Mouse (Mus musculus) limb, embryonic 14.5 days (tissue): ENCODE results near the gene Slc6a20a. TPM values are rescaled to one million over a fixed set of nuclear protein-coding genes. Genes with fewer than 3 reads are reported as not detected.

ENCODE experiments used
- ATAC-seq: fragments of 200-750 bp; cut with Nextera tagmentation; 2 replicates; pipeline ENCODE4 v1.8.0; 2017; ENCODE audit warnings: low read depth, moderate number of reproducible peaks, moderate TSS enrichment; ENCODE audit not compliant: low FRiP score
- DNase-seq: peaks from one replicate; pipeline ENCODE4 v3.0.0-alpha.2; 2015; ENCODE audit warnings: low spot score
- H3K27ac ChIP-seq: fragments of 300-500 bp; sonication (generic); replicated peaks from 2 replicates; pipeline ENCODE4 v1.5.1; 2014; ENCODE audit warnings: low read depth, mild to moderate bottlenecking, low read length, moderate library complexity, mixed read lengths
- H3K27me3 ChIP-seq: fragments of 300-500 bp; sonication (generic); 2 replicates; pipeline ENCODE4 v1.6.1; 2014; ENCODE audit warnings: low read length, mixed read lengths; ENCODE audit not compliant: control insufficient read depth, insufficient read depth
- H3K36me3 ChIP-seq: fragments of 300-500 bp; sonication (generic); 2 replicates; pipeline ENCODE4 v1.6.1; 2014; ENCODE audit warnings: mild to moderate bottlenecking, low read length, moderate library complexity, mixed read lengths; ENCODE audit not compliant: control insufficient read depth, insufficient read depth
- H3K4me1 ChIP-seq: fragments of 300-500 bp; sonication (generic); 2 replicates; pipeline ENCODE4 v1.6.1; 2014; ENCODE audit warnings: antibody characterized with exemption, low read length, mixed read lengths; ENCODE audit not compliant: control insufficient read depth, insufficient read depth
- H3K4me2 ChIP-seq: fragments of 300-500 bp; sonication (generic); replicated peaks from 2 replicates; pipeline ENCODE4 v1.6.1; 2014; ENCODE audit warnings: low read depth, mild to moderate bottlenecking, low read length, moderate library complexity; ENCODE audit not compliant: severe bottlenecking
- H3K4me3 ChIP-seq: fragments of 300-500 bp; sonication (generic); replicated peaks from 2 replicates; pipeline ENCODE4 v1.5.1; 2014; ENCODE audit warnings: low read length
- H3K9ac ChIP-seq: fragments of 300-500 bp; sonication (generic); 2 replicates; pipeline ENCODE4 v1.6.1; 2014; ENCODE audit warnings: mild to moderate bottlenecking, low read depth, low read length, moderate library complexity; ENCODE audit not compliant: severe bottlenecking
- H3K9me3 ChIP-seq: fragments of 300-500 bp; sonication (generic); 2 replicates; pipeline ENCODE4 v1.6.1; 2016; ENCODE audit warnings: low read length; ENCODE audit not compliant: control insufficient read depth
- POLR2A ChIP-seq: fragments of 200-500 bp; IDR thresholded peaks from 2 replicates; pipeline ENCODE4 v1.8.0; 2012; ENCODE audit warnings: inconsistent platforms, mild to moderate bottlenecking, moderate library complexity, borderline replicate concordance; ENCODE audit not compliant: insufficient read depth, insufficient read length; ENCODE audit errors: extremely low read depth
- WGBS: fragments of 180-500 bp; shearing (Covaris S2); extraction: QIAGEN DNeasy Blood & Tissue Kit; methylation state at CpG from one replicate; pipeline ENCODE4 v1.1.7; 2014; 5-methylcytosine and 5-hydroxymethylcytosine counted together
- polyA plus RNA-seq, 2 experiments: library from polyadenylated mRNA; depleted of rRNA in 1 of 2; stranded (reverse) in 1 of 2; unstranded in 1 of 2; fragments of >200 nt; fragmentation: Nextera tagmentation in 1 of 2; extraction: Ambion mirVana in 1 of 2; gene quantifications; 2 replicates each; pipeline versions ENCODE4 v1.2.1 to v1.2.3; 2012 to 2014

Slc6a20a gene
- polyA plus RNA-seq, 2 experiments: 0.06 TPM; not detected in 1

DNA sequence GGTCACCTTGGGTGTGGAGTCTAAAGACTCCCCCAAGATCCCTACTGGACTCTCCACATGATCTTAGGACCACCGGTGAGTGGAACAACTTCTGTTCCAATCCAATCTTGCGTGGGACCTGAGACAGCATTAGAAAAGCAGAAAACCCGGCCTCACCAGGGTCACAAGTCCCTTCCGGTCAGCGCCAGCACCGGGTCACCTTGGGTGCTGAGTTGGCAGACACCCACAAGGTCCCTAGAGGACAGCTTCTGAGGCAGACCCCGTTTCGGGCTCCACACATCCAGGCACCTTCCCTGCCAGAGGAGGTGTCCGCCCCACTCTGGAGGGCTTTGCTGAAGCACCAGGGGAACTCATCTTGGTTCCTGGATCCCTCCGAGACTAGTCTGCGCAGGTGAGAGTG lies 52.9 kb downstream of the Slc6a20a start:
- Histone ChIP-seq H3K9ac (no peak overlapping the region), H3K4me3 (no peak overlapping the region), H3K9me3 (no peaks in the 10 kb centered on the region), H3K4me2 (no peak overlapping the region), H3K27me3 (no peaks in the 10 kb centered on the region), H3K27ac (no peak overlapping the region), H3K4me1 (no peaks in the 10 kb centered on the region), H3K36me3 (no peaks in the 10 kb centered on the region)
- 90% methylated on average over 11 of the region's 11 CpGs for WGBS
- ATAC-seq (no peak), DNase-seq (no peak)
- no peak for TF ChIP-seq POLR2A

DNA sequence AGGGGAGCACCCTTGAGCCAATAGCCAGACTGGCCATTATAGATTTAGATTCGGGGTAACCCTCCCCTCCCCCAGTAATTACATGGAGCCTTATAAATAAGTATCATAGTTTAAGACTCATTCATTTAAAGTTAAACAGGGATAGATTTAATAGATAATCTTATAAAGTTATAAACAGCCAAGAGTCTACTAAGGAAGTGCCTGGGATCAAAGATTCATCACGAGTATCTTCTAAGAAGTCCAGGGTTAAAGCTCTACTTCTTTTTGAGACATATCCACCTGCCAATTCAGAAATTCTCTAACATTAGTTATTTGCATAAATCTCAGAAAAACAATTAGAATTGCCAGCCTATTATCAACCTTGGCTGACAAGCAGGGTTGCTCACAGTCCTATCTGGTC lies 53.9 kb downstream of the Slc6a20a start:
- Histone ChIP-seq H3K4me3 (no peak overlapping the region), H3K4me1 (no peaks in the 10 kb centered on the region), H3K4me2 (no peak overlapping the region), H3K27ac (no peak overlapping the region), H3K9me3 (no peaks in the 10 kb centered on the region), H3K36me3 (no peaks in the 10 kb centered on the region), H3K27me3 (no peaks in the 10 kb centered on the region), H3K9ac (no peak overlapping the region)
- no peak for ATAC-seq
- TF ChIP-seq POLR2A: no peak
- DNase-seq: no peak
- 84% methylated on average over 2 of the region's 2 CpGs for WGBS

DNA sequence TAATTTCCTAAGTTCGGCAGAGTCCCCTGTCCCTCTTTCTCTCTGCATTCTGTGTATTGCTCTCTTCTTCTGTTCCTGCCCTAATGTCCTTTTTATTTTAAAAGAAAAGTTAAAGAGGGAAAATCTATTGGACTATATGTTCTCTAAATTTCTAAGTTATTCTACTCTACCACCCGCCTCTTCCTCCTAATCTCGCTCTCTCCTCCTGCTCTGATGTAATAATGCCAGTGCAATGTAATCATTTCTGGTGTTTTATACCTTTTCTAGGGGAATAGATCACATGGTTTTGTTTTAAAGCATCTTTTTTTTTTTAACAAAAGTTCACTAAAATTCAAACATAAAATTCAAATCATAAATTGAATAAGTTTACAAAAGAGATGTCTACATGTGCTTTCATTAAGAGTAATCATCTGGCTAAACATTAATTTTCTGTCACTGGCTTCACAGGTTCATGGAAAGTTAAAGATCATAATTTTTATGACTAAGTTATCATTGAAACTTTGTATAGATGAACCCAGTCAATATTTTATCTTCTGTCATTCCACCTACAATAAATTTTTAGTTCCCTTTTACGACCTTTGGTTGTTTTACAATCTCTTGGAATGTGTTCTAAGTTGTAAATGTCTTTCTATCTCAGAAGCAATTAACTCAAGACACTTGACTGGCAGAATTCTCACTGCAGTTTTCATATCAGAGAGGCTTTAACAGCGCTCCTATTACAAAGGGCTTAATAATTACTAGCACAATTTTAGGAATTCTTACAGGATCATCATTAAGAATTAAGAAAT lies 58.2 kb downstream of the Slc6a20a start:
- no peak for ATAC-seq
- Histone ChIP-seq H3K27me3 (no peaks in the 10 kb centered on the region), H3K4me2 (no peak overlapping the region), H3K4me3 (no peak overlapping the region), H3K9ac (no peak overlapping the region), H3K4me1 (no peaks in the 10 kb centered on the region), H3K27ac (no peak overlapping the region), H3K36me3 (no peaks in the 10 kb centered on the region), H3K9me3 (no peaks in the 10 kb centered on the region)
- no peak for TF ChIP-seq POLR2A
- WGBS: 76% methylated on average over 5 of the region's 5 CpGs
- DNase-seq: no peak

DNA sequence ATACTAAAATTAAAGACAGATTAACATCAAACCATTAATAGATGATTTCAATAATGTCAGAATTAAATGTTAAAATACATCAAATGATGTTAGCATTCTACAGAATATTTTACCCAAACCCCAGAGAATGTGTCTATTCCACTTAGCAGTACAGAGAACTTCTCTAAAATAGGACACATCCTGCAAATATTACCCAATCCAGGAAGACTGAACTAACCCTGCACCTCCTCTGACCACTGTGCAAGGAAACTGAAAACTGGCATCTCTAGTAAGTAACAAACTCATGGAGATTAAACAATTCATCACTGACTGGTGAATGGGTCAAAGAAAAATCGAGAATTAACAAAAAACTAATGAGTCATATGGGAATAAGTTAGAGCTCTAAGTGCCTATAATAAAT lies 77.2 kb downstream of the Slc6a20a start:
- Histone ChIP-seq H3K27me3 (no peaks in the 10 kb centered on the region), H3K4me3 (no peak overlapping the region), H3K9me3 (no peaks in the 10 kb centered on the region), H3K4me1 (no peaks in the 10 kb centered on the region), H3K4me2 (no peak overlapping the region), H3K36me3 (no peaks in the 10 kb centered on the region), H3K9ac (no peak overlapping the region), H3K27ac (no peak overlapping the region)
- TF ChIP-seq POLR2A: no peak
- ATAC-seq: no peak
- no peak for DNase-seq
- WGBS: 84% methylated on average over 1 of the region's 1 CpGs

DNA sequence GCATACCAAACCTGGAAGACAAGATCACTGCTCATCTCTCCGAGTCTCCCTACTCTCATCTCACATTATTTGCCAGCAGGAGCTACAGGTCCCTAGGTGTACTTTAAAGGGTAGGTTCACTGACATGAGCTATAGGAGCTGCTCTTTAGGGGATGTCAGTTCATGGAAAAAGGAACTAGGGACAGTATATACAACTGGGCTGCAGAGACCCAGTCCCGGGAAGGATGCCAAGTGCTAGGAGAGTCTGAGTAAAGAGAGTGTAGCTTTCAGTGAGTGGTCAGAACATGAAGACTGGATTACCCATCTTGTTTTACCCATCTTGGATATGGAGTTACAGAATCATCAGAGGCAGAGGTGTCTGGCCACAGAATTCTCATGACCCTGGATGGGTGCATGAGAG lies 81.3 kb downstream of the Slc6a20a start:
- Histone ChIP-seq H3K27me3 (no peaks in the 10 kb centered on the region), H3K9ac (no peak overlapping the region), H3K9me3 (no peaks in the 10 kb centered on the region), H3K4me2 (no peak overlapping the region), H3K4me3 (no peak overlapping the region), H3K36me3 (peaks cover 10% of the 10 kb centered on the region), H3K27ac (no peak overlapping the region), H3K4me1 (no peaks in the 10 kb centered on the region)
- no peak for TF ChIP-seq POLR2A
- no peak for ATAC-seq
- no peak for DNase-seq
- 94% methylated on average over 2 of the region's 2 CpGs for WGBS
